Mouse (Mus musculus) retina, embryonic 14.5 days (tissue): ENCODE data around the gene Gm5431.
"Not testable (repeated sequence)": the region's sequence is repeated elsewhere in the genome, so short reads cannot be mapped to it uniquely, and the experiment has no call there.

Source experiments
- DNase-seq: peaks from one replicate; pipeline ENCODE4 v3.0.0-alpha.2; 2015; ENCODE audit warnings: low spot score

Gm5431 gene

GRCm38 (mm10) chr11:48902021-48902420 is at the start of gene Gm5431:
Gene Gm5431 (minus strand): TSS chr11:48902214.
- no peak for DNase-seq

- not testable (repeated sequence) for DNase-seq
Measured at GRCm38 (mm10) chr11:48946090-48946489, 44.1 kb upstream of the Gm5431 start, which contains the start of gene Psme2b. Gene Psme2b (minus strand): TSS chr11:48946190.

- DNase-seq: not testable (repeated sequence)
Measured at GRCm38 (mm10) chr11:48939286-48939685, 37.3 kb upstream of the Gm5431 start.

GRCm38 (mm10) chr11:48935291-48935690 is 33.3 kb upstream of the Gm5431 start:
- not testable (repeated sequence) for DNase-seq

GRCm38 (mm10) chr11:48933923-48934322 is 31.9 kb upstream of the Gm5431 start:
- DNase-seq: not testable (repeated sequence)

- DNase-seq: not testable (repeated sequence)
Measured at GRCm38 (mm10) chr11:48933422-48933821, 31.4 kb upstream of the Gm5431 start.

GRCm38 (mm10) chr11:48928068-48928467 is 26.1 kb upstream of the Gm5431 start:
- not testable (repeated sequence) for DNase-seq

GRCm38 (mm10) chr11:48926437-48926836 is 24.4 kb upstream of the Gm5431 start:
- DNase-seq: not testable (repeated sequence)

- not testable (repeated sequence) for DNase-seq
Measured at GRCm38 (mm10) chr11:48923818-48924217, 21.8 kb upstream of the Gm5431 start.

- no peak for DNase-seq
Measured at GRCm38 (mm10) chr11:48918380-48918779, 16.4 kb upstream of the Gm5431 start.

- DNase-seq: no peak
Measured at GRCm38 (mm10) chr11:48913611-48914010, 11.6 kb upstream of the Gm5431 start.

GRCm38 (mm10) chr11:48908459-48908858 is 6.4 kb upstream of the Gm5431 start:
- DNase-seq: no peak

GRCm38 (mm10) chr11:48901567-48901930 is 465 bp downstream of the Gm5431 start:
- not testable (repeated sequence) for DNase-seq

- DNase-seq: not testable (repeated sequence)
Measured at GRCm38 (mm10) chr11:48900654-48901566, 1.1 kb downstream of the Gm5431 start.

- DNase-seq: no peak
Measured at GRCm38 (mm10) chr11:48898812-48899431, 3.1 kb downstream of the Gm5431 start.

GRCm38 (mm10) chr11:48876680-48877079 is 25.3 kb downstream of the Gm5431 start:
- no peak for DNase-seq

GRCm38 (mm10) chr11:48875343-48875837 is 26.6 kb downstream of the Gm5431 start:
- DNase-seq: not testable (repeated sequence)

- DNase-seq: peak; percentile 82
Measured at GRCm38 (mm10) chr11:48874465-48874864, 27.5 kb downstream of the Gm5431 start.

GRCm38 (mm10) chr11:48873591-48874290 is 28.3 kb downstream of the Gm5431 start:
- no peak for DNase-seq

GRCm38 (mm10) chr11:48872695-48873300 is 29.2 kb downstream of the Gm5431 start:
- DNase-seq: no peak

- peak; percentile 37 for DNase-seq
Measured at GRCm38 (mm10) chr11:48871817-48872541, 30.0 kb downstream of the Gm5431 start.
